Mouse (Mus musculus): ENCODE measurements around the gene Pax8.

GRCm38 (mm10) chr2:24449111-24449510 lies 26.3 kb downstream of the Pax8 start:
- TF ChIP-seq CTCF (conservative IDR thresholded peaks at IDR 0.05 in 1 of 2, IDR thresholded peaks at IDR 0.05 in 1 of 2; ENCODE audit: low read depth in 2 of 2, low read length in 2 of 2) (no peak), ZMIZ1 (IDR thresholded peaks at IDR 0.05; ENCODE audit: low read depth, low read length) (no peak)
